Mouse (Mus musculus): ENCODE data around the gene Trim37. TPM values are rescaled to one million over a fixed set of nuclear protein-coding genes. Genes with fewer than 3 reads are reported as not detected.

The Trim37 gene
- polyA plus RNA-seq (2014; fragmentation: Nextera tagmentation; extraction: Ambion mirVana) = 92.5 and 97.1 TPM in 2 replicates

DNA sequence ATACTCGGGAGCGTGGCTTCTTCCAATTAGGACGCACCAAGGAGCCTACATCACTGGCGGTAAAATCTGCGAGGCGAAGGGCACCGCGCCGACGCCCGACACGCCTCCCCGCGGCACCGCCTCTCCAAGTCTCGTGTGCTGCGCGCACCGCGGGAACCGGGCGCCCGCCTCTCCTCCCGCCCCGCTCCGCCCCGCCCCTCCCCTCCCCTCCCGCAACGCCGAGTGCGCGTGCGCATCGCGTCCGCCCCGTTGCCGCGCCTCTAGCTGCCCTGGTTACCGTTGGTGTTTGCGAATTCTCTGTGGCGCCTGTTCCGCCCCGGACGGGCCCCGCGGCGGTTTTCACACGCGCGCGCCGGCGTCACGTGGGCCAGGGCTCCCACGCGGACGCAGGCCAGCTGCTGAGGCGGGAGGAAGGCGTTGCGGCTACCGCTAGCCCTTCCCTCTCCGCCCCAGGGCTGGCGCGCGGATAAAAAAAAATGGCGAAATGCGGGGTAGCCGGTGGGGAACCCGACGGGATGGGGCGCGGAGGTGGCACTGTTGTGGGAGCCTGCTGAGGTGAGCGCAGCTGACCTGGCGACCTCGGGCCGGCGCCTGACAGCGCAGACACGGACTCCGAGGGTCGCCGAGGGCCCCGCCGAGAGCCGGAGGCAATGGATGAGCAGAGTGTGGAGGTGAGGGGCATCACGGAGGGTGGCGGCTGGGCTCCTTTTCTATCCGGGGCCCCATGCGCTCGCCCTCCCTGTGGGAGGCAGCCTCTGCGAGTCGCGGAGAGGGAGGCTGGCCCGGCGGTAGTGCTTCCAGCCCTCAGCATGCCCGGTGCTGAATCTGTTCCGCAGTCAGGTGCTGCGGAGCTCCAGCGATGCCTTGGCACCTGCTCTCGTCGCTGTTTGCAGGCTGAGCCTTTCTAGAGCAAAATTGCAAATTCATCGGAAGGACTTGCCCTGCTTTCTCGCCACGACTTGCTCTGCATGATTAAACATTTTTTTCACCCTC is at the start of gene Trim37:
Gene Trim37, plus strand, starts transcription at position 254 of the 993 bp plus-strand sequence.
- peak within 1 kb of the TSS; percentile 78 for H3K4me3 ChIP-seq (ENCODE audit: low read depth, low read length)
- DNase-seq (ENCODE audit: low spot score, missing footprints) = peak; percentile 99
- H3K9me3 ChIP-seq (ENCODE audit: control insufficient read depth, low read length) = no peaks in the 10 kb centered on the region
- H3K9ac ChIP-seq (ENCODE audit: low read length) = peak within 1 kb of the TSS; percentile 81
- peaks cover 9% of the 10 kb centered on the region; the same call in 1 of the 2 replicates for H3K4me1 ChIP-seq (ENCODE audit: control insufficient read depth, insufficient read depth, low read length)
- H3K4me2 ChIP-seq = peak within 1 kb of the TSS; percentile 64
- peaks cover 13% of the 10 kb centered on the region for H3K36me3 ChIP-seq (ENCODE audit: control insufficient read depth, insufficient read depth, low read length)
- no peaks in the 10 kb centered on the region for H3K27me3 ChIP-seq (ENCODE audit: control insufficient read depth, insufficient read depth, low read length)
- under 1% methylated on average over 82 of the region's 105 CpGs for WGBS
- peak within 1 kb of the TSS; percentile 89 for H3K27ac ChIP-seq (ENCODE audit: low read depth, low read length)
- peak; percentile 95 for ATAC-seq (ENCODE audit: low FRiP score)

GRCm38 (mm10) chr11:87083712-87084111 is 43.2 kb upstream of the Trim37 start:
- Histone ChIP-seq H3K27me3 (ENCODE audit: control insufficient read depth, insufficient read depth, low read length) (no peaks in the 10 kb centered on the region), H3K36me3 (ENCODE audit: control insufficient read depth, insufficient read depth, low read length) (peaks cover 13% of the 10 kb centered on the region), H3K4me1 (ENCODE audit: control insufficient read depth, insufficient read depth, low read length) (peaks cover 19% of the 10 kb centered on the region), H3K9ac (ENCODE audit: low read length) (no peak overlapping the region), H3K27ac (ENCODE audit: low read depth, low read length) (no peak overlapping the region), H3K9me3 (ENCODE audit: control insufficient read depth, low read length) (no peaks in the 10 kb centered on the region), H3K4me2 (no peak overlapping the region), H3K4me3 (ENCODE audit: low read depth, low read length) (no peak overlapping the region)
- no peak for DNase-seq (ENCODE audit: low spot score, missing footprints)
- no peak for ATAC-seq (ENCODE audit: low FRiP score)
- 86% methylated on average over 1 of the region's 1 CpGs for WGBS

DNA sequence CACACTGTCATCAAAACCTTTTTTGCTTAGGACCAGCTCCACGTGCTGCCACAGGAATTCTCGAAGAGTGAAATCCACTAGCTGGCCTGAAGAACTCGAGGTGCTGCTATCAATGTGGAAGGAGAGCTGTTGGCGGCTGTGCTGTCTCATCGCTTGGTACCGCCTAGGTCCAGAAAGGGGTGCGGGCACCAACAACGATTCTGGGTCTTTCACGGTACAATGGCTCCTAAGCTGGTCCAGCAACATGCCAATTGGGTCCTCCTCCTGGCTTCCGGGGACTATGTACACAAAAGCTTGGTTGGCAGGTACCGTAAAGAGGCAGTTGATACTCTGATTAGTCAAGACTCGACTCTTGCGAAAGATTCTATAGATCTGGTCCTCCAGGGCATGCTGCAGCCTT is 41.4 kb upstream of the Trim37 start:
- peak overlapping the region; percentile 79 for H3K4me3 ChIP-seq (ENCODE audit: low read depth, low read length)
- 91% methylated on average over 13 of the region's 13 CpGs for WGBS
- H3K4me2 ChIP-seq = peak overlapping the region; percentile 95
- H3K9ac ChIP-seq (ENCODE audit: low read length) = no peak overlapping the region
- DNase-seq (ENCODE audit: low spot score, missing footprints) = no peak
- H3K9me3 ChIP-seq (ENCODE audit: control insufficient read depth, low read length) = no peaks in the 10 kb centered on the region
- no peaks in the 10 kb centered on the region for H3K27me3 ChIP-seq (ENCODE audit: control insufficient read depth, insufficient read depth, low read length)
- H3K4me1 ChIP-seq (ENCODE audit: control insufficient read depth, insufficient read depth, low read length) = peaks cover 19% of the 10 kb centered on the region
- ATAC-seq (ENCODE audit: low FRiP score) = no peak
- H3K36me3 ChIP-seq (ENCODE audit: control insufficient read depth, insufficient read depth, low read length) = peaks cover 5% of the 10 kb centered on the region; the same call in 1 of the 2 replicates
- H3K27ac ChIP-seq (ENCODE audit: low read depth, low read length) = no peak overlapping the region

DNA sequence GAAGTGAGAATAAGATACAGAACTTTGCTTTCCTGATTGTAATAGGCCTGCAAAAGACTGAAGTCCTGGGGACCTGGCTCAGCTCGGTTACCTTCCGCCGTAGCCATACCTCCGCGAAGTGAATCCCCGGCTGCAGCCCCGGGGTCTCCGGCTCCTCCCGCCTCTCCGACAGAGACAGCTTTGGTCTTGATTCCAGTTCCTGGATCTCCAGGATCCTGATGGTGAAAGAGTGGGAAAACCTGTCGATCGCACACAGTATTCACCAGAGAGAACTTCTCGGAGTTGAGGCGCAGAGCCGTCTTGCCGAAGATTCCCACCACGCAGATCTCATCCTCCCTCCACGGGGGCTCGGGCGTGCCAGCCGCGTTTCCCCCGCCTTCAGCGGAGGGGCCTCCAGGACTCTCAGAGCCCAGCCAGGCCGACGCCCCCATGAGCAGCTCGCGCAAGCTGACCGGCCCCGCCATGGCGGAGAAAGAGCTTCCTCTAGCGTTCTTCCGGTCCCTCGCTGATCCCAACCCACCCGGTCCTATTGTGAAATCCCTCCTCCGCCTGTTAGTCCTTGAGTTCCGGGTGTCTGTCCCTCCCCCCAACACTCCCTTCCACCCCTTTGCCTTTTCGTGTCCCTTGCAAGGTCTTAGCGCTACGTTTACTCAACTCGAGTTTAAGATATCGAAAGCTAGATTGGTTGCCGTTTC is 40.4 kb upstream of the Trim37 start, which contains the start of gene Smg8:
Gene Smg8, minus strand, starts transcription at position 485 of the 695 bp plus-strand sequence.
- peaks cover under 1% of the 10 kb centered on the region; the same call in 1 of the 2 replicates for H3K36me3 ChIP-seq (ENCODE audit: control insufficient read depth, insufficient read depth, low read length)
- no peaks in the 10 kb centered on the region for H3K27me3 ChIP-seq (ENCODE audit: control insufficient read depth, insufficient read depth, low read length)
- H3K27ac ChIP-seq (ENCODE audit: low read depth, low read length) = peak within 1 kb of the TSS; percentile 12; the same call in 1 of the 2 replicates
- H3K4me3 ChIP-seq (ENCODE audit: low read depth, low read length) = peak within 1 kb of the TSS; percentile 79
- 1% methylated on average over 43 of the region's 43 CpGs for WGBS
- peak within 1 kb of the TSS; percentile 90 for H3K9ac ChIP-seq (ENCODE audit: low read length)
- peak within 1 kb of the TSS; percentile 95 for H3K4me2 ChIP-seq
- ATAC-seq (ENCODE audit: low FRiP score) = peak; percentile 82
- peak; percentile 95 for DNase-seq (ENCODE audit: low spot score, missing footprints)
- H3K9me3 ChIP-seq (ENCODE audit: control insufficient read depth, low read length) = no peaks in the 10 kb centered on the region
- peaks cover 19% of the 10 kb centered on the region for H3K4me1 ChIP-seq (ENCODE audit: control insufficient read depth, insufficient read depth, low read length)

GRCm38 (mm10) chr11:87087142-87087541 is 39.7 kb upstream of the Trim37 start:
- ATAC-seq (ENCODE audit: low FRiP score) (no peak), DNase-seq (ENCODE audit: low spot score, missing footprints) (no peak)
- peak overlapping the region; percentile 95 for H3K4me2 ChIP-seq
- peak overlapping the region; percentile 79 for H3K4me3 ChIP-seq (ENCODE audit: low read depth, low read length)
- peak overlapping the region; percentile 90 for H3K9ac ChIP-seq (ENCODE audit: low read length)
- WGBS = 73% methylated on average over 2 of the region's 2 CpGs
- H3K4me1 ChIP-seq (ENCODE audit: control insufficient read depth, insufficient read depth, low read length) = peaks cover 19% of the 10 kb centered on the region
- H3K9me3 ChIP-seq (ENCODE audit: control insufficient read depth, low read length) = no peaks in the 10 kb centered on the region
- no peaks in the 10 kb centered on the region for H3K27me3 ChIP-seq (ENCODE audit: control insufficient read depth, insufficient read depth, low read length)
- H3K36me3 ChIP-seq (ENCODE audit: control insufficient read depth, insufficient read depth, low read length) = peaks cover 6% of the 10 kb centered on the region; the same call in 1 of the 2 replicates
- H3K27ac ChIP-seq (ENCODE audit: low read depth, low read length) = no peak overlapping the region

GRCm38 (mm10) chr11:87108409-87108754 is 18.5 kb upstream of the Trim37 start, which contains the start of gene Prr11:
Prr11 (minus strand) TSS chr11:87108708.
- peak within 1 kb of the TSS; percentile 90 for H3K27ac ChIP-seq (ENCODE audit: low read depth, low read length)
- ATAC-seq (ENCODE audit: low FRiP score) (no peak), DNase-seq (ENCODE audit: low spot score, missing footprints) (no peak)
- H3K4me1 ChIP-seq (ENCODE audit: control insufficient read depth, insufficient read depth, low read length) = peaks cover 15% of the 10 kb centered on the region
- peaks cover 14% of the 10 kb centered on the region for H3K36me3 ChIP-seq (ENCODE audit: control insufficient read depth, insufficient read depth, low read length)
- H3K9me3 ChIP-seq (ENCODE audit: control insufficient read depth, low read length) = no peaks in the 10 kb centered on the region
- H3K27me3 ChIP-seq (ENCODE audit: control insufficient read depth, insufficient read depth, low read length) = no peaks in the 10 kb centered on the region
- peak within 1 kb of the TSS; percentile 78 for H3K4me3 ChIP-seq (ENCODE audit: low read depth, low read length)
- H3K4me2 ChIP-seq = peak within 1 kb of the TSS; percentile 63
- H3K9ac ChIP-seq (ENCODE audit: low read length) = peak within 1 kb of the TSS; percentile 98
- WGBS = under 1% methylated on average over 14 of the region's 14 CpGs

- peak within 1 kb of the TSS; percentile 90 for H3K27ac ChIP-seq (ENCODE audit: low read depth, low read length)
- H3K9ac ChIP-seq (ENCODE audit: low read length) = peak within 1 kb of the TSS; percentile 98
- peak within 1 kb of the TSS; percentile 78 for H3K4me3 ChIP-seq (ENCODE audit: low read depth, low read length)
- H3K36me3 ChIP-seq (ENCODE audit: control insufficient read depth, insufficient read depth, low read length) = peaks cover 12% of the 10 kb centered on the region
- ATAC-seq (ENCODE audit: low FRiP score) (peak; percentile 99), DNase-seq (ENCODE audit: low spot score, missing footprints) (peak; percentile 99)
- no peaks in the 10 kb centered on the region for H3K27me3 ChIP-seq (ENCODE audit: control insufficient read depth, insufficient read depth, low read length)
- H3K4me2 ChIP-seq = peak within 1 kb of the TSS; percentile 63
- peaks cover 15% of the 10 kb centered on the region for H3K4me1 ChIP-seq (ENCODE audit: control insufficient read depth, insufficient read depth, low read length)
- no peaks in the 10 kb centered on the region for H3K9me3 ChIP-seq (ENCODE audit: control insufficient read depth, low read length)
- under 1% methylated on average over 40 of the region's 40 CpGs for WGBS
These were observed 17.9 kb upstream of the Trim37 start, which contains the start of gene Ska2 for GRCm38 (mm10) chr11:87108755-87109518. Ska2 (plus strand) TSS chr11:87109234.

DNA sequence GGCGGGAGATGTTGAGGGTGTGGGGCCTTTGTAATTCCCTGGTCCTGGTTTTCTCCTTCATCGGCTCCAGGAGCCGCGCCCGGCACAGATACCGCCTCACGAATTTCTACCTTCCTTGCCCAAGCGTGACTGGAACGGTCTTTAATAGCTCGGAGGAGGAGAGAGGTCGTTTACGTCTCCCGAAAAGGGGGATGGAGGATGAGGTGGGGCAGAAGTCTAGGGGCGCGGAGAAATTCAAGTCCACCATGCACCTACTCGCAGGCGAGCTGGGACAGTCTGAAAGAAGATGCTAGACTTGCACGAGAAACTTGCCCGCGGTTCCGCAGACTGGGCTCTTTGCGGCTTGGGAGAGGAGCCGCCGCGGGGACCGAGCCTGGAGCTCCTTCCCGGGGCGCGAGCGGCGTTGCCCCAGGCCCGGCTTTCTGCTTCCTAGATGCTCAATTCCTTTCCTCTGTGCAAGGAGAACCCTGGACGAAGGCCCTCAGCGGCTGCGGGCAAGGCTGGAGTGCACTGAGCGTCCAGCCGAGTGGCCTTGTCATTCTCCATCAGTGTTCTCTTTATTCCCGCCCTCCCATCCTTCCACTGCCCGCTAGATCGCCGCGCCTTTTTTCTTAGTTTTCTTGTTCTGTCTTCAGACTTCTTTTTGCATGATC is 17.2 kb upstream of the Trim37 start:
- WGBS = under 1% methylated on average over 42 of the region's 42 CpGs
- peaks cover 15% of the 10 kb centered on the region for H3K4me1 ChIP-seq (ENCODE audit: control insufficient read depth, insufficient read depth, low read length)
- peak overlapping the region; percentile 90 for H3K27ac ChIP-seq (ENCODE audit: low read depth, low read length)
- H3K9ac ChIP-seq (ENCODE audit: low read length) = peak overlapping the region; percentile 98
- ATAC-seq (ENCODE audit: low FRiP score) = no peak
- peak; percentile 96 for DNase-seq (ENCODE audit: low spot score, missing footprints)
- peak overlapping the region; percentile 63 for H3K4me2 ChIP-seq
- H3K36me3 ChIP-seq (ENCODE audit: control insufficient read depth, insufficient read depth, low read length) = peaks cover 7% of the 10 kb centered on the region
- H3K27me3 ChIP-seq (ENCODE audit: control insufficient read depth, insufficient read depth, low read length) = no peaks in the 10 kb centered on the region
- peak overlapping the region; percentile 78 for H3K4me3 ChIP-seq (ENCODE audit: low read depth, low read length)
- H3K9me3 ChIP-seq (ENCODE audit: control insufficient read depth, low read length) = no peaks in the 10 kb centered on the region
